Mouse (Mus musculus) ES-E14 (cell line): Measurements from ENCODE around the gene Scaf11. TPM values are rescaled to one million over a fixed set of nuclear protein-coding genes. Genes with fewer than 3 reads are reported as not detected.

Experiments
- DNase-seq: peaks from one replicate; pipeline ENCODE4 v3.0.0-alpha.2; 2013; ENCODE audit warnings: low read depth, low spot score
- H3K27ac ChIP-seq: 2 replicates; pipeline ENCODE4 v1.5.1; 2012; ENCODE audit warnings: low read depth, mild to moderate bottlenecking, low read length, moderate library complexity, mixed read lengths; ENCODE audit not compliant: poor library complexity, insufficient read depth, severe bottlenecking
- H3K36me3 ChIP-seq: 2 replicates; pipeline ENCODE4 v1.6.1; 2012; ENCODE audit warnings: mild to moderate bottlenecking, low read length, moderate library complexity, mixed read lengths; ENCODE audit not compliant: control insufficient read depth, poor library complexity, insufficient read depth, severe bottlenecking
- H3K4me1 ChIP-seq, 2 experiments: fragments of 150-350 bp in 1 of 2; sonication (generic) in 1 of 2; 2 replicates each; pipeline ENCODE4 v1.6.1; 2012; ENCODE audit warnings: low read length in 2 of 2, mild to moderate bottlenecking in 1 of 2, mixed read lengths in 1 of 2; ENCODE audit not compliant: control insufficient read depth in 2 of 2, insufficient read depth in 2 of 2, poor library complexity in 1 of 2
- H3K4me3 ChIP-seq, 2 experiments: fragments of 150-350 bp in 1 of 2; sonication (generic) in 1 of 2; 2 replicates each; pipeline ENCODE4 v1.5.1; 2012; ENCODE audit warnings: low read length in 2 of 2, low read depth in 1 of 2, mild to moderate bottlenecking in 1 of 2, mixed read lengths in 1 of 2; ENCODE audit not compliant: insufficient read depth in 1 of 2, poor library complexity in 1 of 2, severe bottlenecking in 1 of 2
- H3K9ac ChIP-seq: 2 replicates; pipeline ENCODE4 v1.6.1; 2012; ENCODE audit warnings: low read depth, mild to moderate bottlenecking, low read length, mixed read lengths; ENCODE audit not compliant: poor library complexity, insufficient read depth, severe bottlenecking
- H3K9me3 ChIP-seq: fragments of 150-350 bp; sonication (generic); 2 replicates; pipeline ENCODE4 v1.6.1; 2012; ENCODE audit warnings: low read depth, mild to moderate bottlenecking, low read length; ENCODE audit not compliant: control insufficient read depth, insufficient read depth
- CHD2 ChIP-seq: IDR thresholded peaks from 2 replicates; pipeline ENCODE4 v1.6.1; 2014; ENCODE audit warnings: mild to moderate bottlenecking, low read depth, low read length, inconsistent platforms
- HCFC1 ChIP-seq: IDR thresholded peaks from 2 replicates; pipeline ENCODE4 v1.6.1; 2012; ENCODE audit warnings: low read length, inconsistent platforms, borderline replicate concordance; ENCODE audit not compliant: insufficient read depth
- MAFK ChIP-seq: IDR thresholded peaks from 2 replicates; pipeline ENCODE4 v1.6.1; 2014; ENCODE audit warnings: mild to moderate bottlenecking, low read depth, low read length, inconsistent platforms; ENCODE audit not compliant: insufficient read depth
- ZC3H11A ChIP-seq: IDR thresholded peaks from 2 replicates; pipeline ENCODE4 v1.6.1; 2012; ENCODE audit warnings: low read depth, mild to moderate bottlenecking, inconsistent platforms, low read length, borderline replicate concordance
- ZNF384 ChIP-seq: IDR thresholded peaks from 2 replicates; pipeline ENCODE4 v1.6.1; 2012; ENCODE audit warnings: low read depth, low read length, inconsistent platforms
- in situ Hi-C, 2 experiments: fragments of 600-800 bp; cut with MboI; formaldehyde crosslinking; loops; one replicate each; pipeline ENCODE4 v1.15.1; 2025; ENCODE audit warnings: low sequenced_read_pairs in 2 of 2, inconsistent platforms in 1 of 2; ENCODE audit not compliant: unreplicated experiment in 2 of 2
- total RNA-seq: library from RNA; depleted of rRNA; stranded (reverse); fragments of 300-350 nt; gene quantifications from 2 replicates; pipeline ENCODE4 v1.2.3, GENCODE M21; 2012

Gene Scaf11
- total RNA-seq, 1 experiment, result 92.7 TPM

DNA sequence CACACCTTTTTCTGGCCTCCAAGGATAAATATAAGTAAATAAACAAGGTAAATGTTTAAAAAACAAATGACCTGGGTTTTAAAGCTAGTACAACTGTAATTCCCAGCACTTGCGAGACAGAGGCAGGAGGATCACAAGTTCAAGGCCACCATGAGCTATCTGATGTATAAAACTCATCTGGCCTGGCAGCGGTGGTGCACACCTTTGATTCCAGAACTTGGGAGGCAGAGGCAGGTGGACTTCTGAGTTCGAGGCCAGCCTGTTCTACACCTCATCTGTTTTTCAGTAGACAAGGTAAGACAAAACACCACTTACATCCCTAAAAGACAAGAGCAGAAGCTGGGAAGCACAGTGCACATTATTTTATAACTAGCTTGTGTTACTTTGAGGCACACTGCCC is 2.4 kb downstream of the Scaf11 start:
- Histone ChIP-seq H3K4me1 (peaks cover 1 to 6% of the 10 kb centered on the region in 2 experiments; a peak in 2 of 4 replicates), H3K9ac (no peak overlapping the region), H3K36me3 (no peaks in the 10 kb centered on the region; the same call in 1 of the 2 replicates), H3K27ac (no peak overlapping the region), H3K4me3 (no peak overlapping the region), H3K9me3 (no peaks in the 10 kb centered on the region)
- no peak for DNase-seq
- in situ Hi-C loops, result no loop called here
- TF ChIP-seq MAFK (no peak), CHD2 (no peak), ZNF384 (no peak), HCFC1 (no peak), ZC3H11A (no peak)

DNA sequence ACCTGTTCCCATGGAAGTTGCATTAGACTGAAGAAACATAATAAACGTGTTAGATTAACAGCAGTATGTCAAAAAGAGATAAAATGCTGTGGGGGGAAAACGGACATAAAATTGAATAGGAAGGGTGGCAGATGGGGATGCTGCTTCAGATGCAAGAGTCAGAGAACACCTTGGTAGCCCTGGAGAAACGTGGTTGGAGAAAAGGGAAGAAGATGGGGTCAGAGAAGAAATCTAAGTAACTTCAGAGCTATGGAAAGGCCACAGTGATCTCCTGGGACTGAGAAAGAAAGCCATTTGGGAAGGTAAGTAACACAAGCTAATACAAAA is 3.3 kb downstream of the Scaf11 start:
- Histone ChIP-seq H3K9ac (no peak overlapping the region), H3K9me3 (no peaks in the 10 kb centered on the region), H3K4me3 (no peak overlapping the region), H3K36me3 (no peaks in the 10 kb centered on the region; the same call in 1 of the 2 replicates), H3K4me1 (peaks cover 1 to 4% of the 10 kb centered on the region in 2 experiments; a peak in 2 of 4 replicates), H3K27ac (no peak overlapping the region)
- TF ChIP-seq HCFC1, result no peak
- no peak for TF ChIP-seq MAFK
- in situ Hi-C loops, result no loop called here
- DNase-seq, result no peak

- peaks cover 1 to 7% of the 10 kb centered on the region in 2 experiments; a peak in 2 of 4 replicates for H3K4me1 ChIP-seq
- H3K4me3 ChIP-seq, result no peak overlapping the region
- no peak overlapping the region for H3K9ac ChIP-seq
- H3K36me3 ChIP-seq, result peaks cover 4% of the 10 kb centered on the region; the same call in 1 of the 2 replicates
- in situ Hi-C loops, result no loop called here
- no peak overlapping the region for H3K27ac ChIP-seq
- TF ChIP-seq ZNF384, result no peak
- peak; percentile 54; the same call in 1 of the 2 replicates for TF ChIP-seq MAFK
- H3K9me3 ChIP-seq, result no peaks in the 10 kb centered on the region
- no peak for DNase-seq
These were observed 3.8 kb downstream of the Scaf11 start for GRCm38 (mm10) chr15:96456651-96457337.

DNA sequence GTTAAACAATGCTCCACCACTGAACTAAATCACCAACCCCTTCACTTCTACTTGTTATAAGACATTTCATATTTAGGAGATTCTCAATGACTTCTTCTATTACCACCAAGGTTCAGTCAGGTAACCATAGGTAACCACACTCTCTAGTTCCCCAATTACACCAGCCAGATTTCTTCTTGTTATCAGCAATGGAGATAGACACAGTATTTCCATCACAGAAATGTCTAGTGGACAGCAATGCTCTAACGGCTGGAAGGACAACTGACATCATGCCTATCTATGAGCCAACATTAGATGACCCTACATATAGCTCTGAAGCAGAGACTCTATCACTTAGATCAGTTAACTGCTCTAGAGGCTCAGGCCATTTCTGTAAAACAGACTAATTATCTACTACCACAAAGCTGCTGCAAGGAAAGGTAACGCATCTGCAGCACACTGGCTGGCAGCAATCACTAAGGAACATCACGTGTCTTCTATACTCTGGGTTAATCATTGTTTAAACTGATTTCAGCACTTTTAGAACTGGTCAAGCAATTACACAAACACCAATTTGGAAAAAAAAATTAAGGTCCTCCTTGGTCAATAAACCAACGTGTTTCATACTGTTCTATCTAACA is 4.9 kb downstream of the Scaf11 start:
- no peak for DNase-seq
- TF ChIP-seq MAFK (no peak), CHD2 (no peak), HCFC1 (no peak), ZC3H11A (no peak), ZNF384 (no peak)
- in situ Hi-C loops, result no loop called here
- Histone ChIP-seq H3K9me3 (no peaks in the 10 kb centered on the region), H3K4me3 (no peak overlapping the region), H3K9ac (no peak overlapping the region), H3K27ac (no peak overlapping the region), H3K4me1 (peaks cover 1 to 9% of the 10 kb centered on the region in 2 experiments; a peak in 2 of 4 replicates), H3K36me3 (peaks cover 8% of the 10 kb centered on the region; the same call in 1 of the 2 replicates)
